In genomic region chr11:7039722-7040121, GRCm38 (mm10) we compare ENCODE assay signal across 17 mouse cellular contexts. TPM values are rescaled to one million over a fixed set of nuclear protein-coding genes. Genes with fewer than 3 reads are reported as not detected.
"Had no signal": no experiment of that assay in that cellular context is flagged by ENCODE, and none has a peak within 500 bp of the region (broad histone marks: within the 10 kb centered on the region; RNA-seq: fewer than 3 reads in every experiment).

No protein-coding gene starts in this region.

- H3K4me2 ChIP-seq: kidney, embryonic 15.5 days; liver, embryonic 11.5 days; liver, embryonic 15.5 days; lung, embryonic 15.5 days; midbrain, embryonic 11.5 days; midbrain, embryonic 15.5 days; neural tube, embryonic 12.5 days; stomach, embryonic 15.5 days had no signal

- H3K4me3 ChIP-seq: kidney, embryonic 15.5 days; liver, embryonic 15.5 days; lung, embryonic 15.5 days; megakaryocyte, embryonic 14.5 days; midbrain, embryonic 15.5 days; neural tube, embryonic 12.5 days; stomach, embryonic 15.5 days had no signal

- H3K4me1 ChIP-seq: kidney, embryonic 15.5 days; liver, embryonic 15.5 days; lung, embryonic 15.5 days; megakaryocyte, embryonic 14.5 days; midbrain, embryonic 15.5 days; neural tube, embryonic 12.5 days; stomach, embryonic 15.5 days had no signal

- H3K9ac ChIP-seq: kidney, embryonic 15.5 days; liver, embryonic 15.5 days; lung, embryonic 15.5 days; midbrain, embryonic 15.5 days; neural tube, embryonic 12.5 days; stomach, embryonic 15.5 days had no signal

- H3K27ac ChIP-seq: kidney, embryonic 15.5 days; liver, embryonic 15.5 days; lung, embryonic 15.5 days; macrophage; midbrain, embryonic 15.5 days; neural tube, embryonic 12.5 days; stomach, embryonic 15.5 days had no signal

- H3K27me3 ChIP-seq: liver, embryonic 15.5 days; megakaryocyte, embryonic 14.5 days; midbrain, embryonic 15.5 days; neural tube, embryonic 12.5 days; stomach, embryonic 15.5 days had no signal

- DNase-seq: kidney, adult 2 months; kidney, postnatal 25 days; lung, postnatal 14 days; thymus, adult 2 months; thymus, postnatal 25 days had no signal

- H3K36me3 ChIP-seq: kidney, embryonic 15.5 days; liver, embryonic 15.5 days; lung, embryonic 15.5 days; midbrain, embryonic 15.5 days; neural tube, embryonic 12.5 days; stomach, embryonic 15.5 days had no signal

- ATAC-seq: midbrain, embryonic 15.5 days had no signal

- H3K9me3 ChIP-seq: kidney, embryonic 15.5 days; liver, embryonic 15.5 days; lung, embryonic 15.5 days; midbrain, embryonic 15.5 days; neural tube, embryonic 12.5 days; stomach, embryonic 15.5 days had no signal

RNA-seq across cellular contexts. Expression of gene Adcy1, which starts 23.6 kb away (rescaled TPM):
- total RNA-seq: monocyte, adult 5-6 weeks; neutrophil, adult 5-6 weeks had no signal
- polyA plus RNA-seq: macrophage had no signal
